ENCODE assay signal across 7 mouse cellular contexts in genomic region chr12:108792152-108792545, GRCm38 (mm10). TPM values are rescaled to one million over a fixed set of nuclear protein-coding genes. Genes with fewer than 3 reads are reported as not detected.
A peak's percentile ranks its signal among the peaks of the same experiment; 100 is the strongest.
DNase-seq lines count a peak whose midpoint lies in the region; ATAC-seq and TF ChIP-seq lines count a peak whose summit lies in the region.

No protein-coding gene starts in this region.

- no peaks in the 10 kb centered on the region for H3K9me3 ChIP-seq in intestine, embryonic 15.5 days
- H3K9me3 ChIP-seq in limb, embryonic 10.5 days (replicated peaks) = no peaks in the 10 kb centered on the region
- H3K9me3 ChIP-seq in midbrain, embryonic 12.5 days = no peaks in the 10 kb centered on the region

- TF ChIP-seq CTCF in cortical plate, adult 2 months (IDR thresholded peaks at IDR 0.05; ENCODE audit: extremely low read depth, insufficient read depth, low read length) = no peak
- no peak for TF ChIP-seq CTCF in small intestine, adult 2 months (IDR thresholded peaks at IDR 0.05; ENCODE audit: extremely low read depth, insufficient read length, insufficient replicate concordance, low read depth, low read length)

- H3K27me3 ChIP-seq in intestine, embryonic 15.5 days (replicated peaks) = no peaks in the 10 kb centered on the region
- H3K27me3 ChIP-seq in limb, embryonic 10.5 days (ENCODE audit: low read depth, poor library complexity, severe bottlenecking) = no peaks in the 10 kb centered on the region
- no peaks in the 10 kb centered on the region for H3K27me3 ChIP-seq in midbrain, embryonic 12.5 days
- no peaks in the 10 kb centered on the region for H3K27me3 ChIP-seq in small intestine, adult 2 months (ENCODE audit: control insufficient read depth, insufficient read depth, low read length)

- peak overlapping the region; percentile 100 for H3K4me3 ChIP-seq in cortical plate, adult 2 months (ENCODE audit: insufficient read depth, low read length)
- H3K4me3 ChIP-seq in intestine, embryonic 15.5 days (replicated peaks) = peak overlapping the region; percentile 88
- peak overlapping the region; percentile 92 for H3K4me3 ChIP-seq in limb, embryonic 10.5 days
- peak overlapping the region; percentile 100 for H3K4me3 ChIP-seq in midbrain, embryonic 12.5 days
- H3K4me3 ChIP-seq in small intestine, adult 2 months (ENCODE audit: low read depth, low read length) = peak overlapping the region; percentile 95

- peak; percentile 70 to 76 for DNase-seq in adrenal gland, adult 18-20 months (ENCODE audit: low spot score in 2 of 2)
- DNase-seq in gastrocnemius, postnatal 10 days = peak; percentile 86
- peak; percentile 84 for DNase-seq in limb, embryonic 10.5 days (ENCODE audit: low spot score)

- H3K4me1 ChIP-seq in cortical plate, adult 2 months (ENCODE audit: control insufficient read depth, insufficient read depth, low read length) = peaks cover 2% of the 10 kb centered on the region; the same call in 1 of the 2 replicates
- H3K4me1 ChIP-seq in intestine, embryonic 15.5 days (replicated peaks) = peaks cover 12% of the 10 kb centered on the region
- H3K4me1 ChIP-seq in limb, embryonic 10.5 days = peaks cover 18% of the 10 kb centered on the region
- peaks cover 30% of the 10 kb centered on the region for H3K4me1 ChIP-seq in midbrain, embryonic 12.5 days
- H3K4me1 ChIP-seq in small intestine, adult 2 months (ENCODE audit: control insufficient read depth, insufficient read depth, insufficient read length, low read length) = no peaks in the 10 kb centered on the region; the same call in 1 of the 2 replicates

- peak overlapping the region; percentile 53 for H3K4me2 ChIP-seq in intestine, embryonic 15.5 days (replicated peaks)
- H3K4me2 ChIP-seq in midbrain, embryonic 12.5 days (replicated peaks) = peak overlapping the region; percentile 61

- peak; percentile 52 for ATAC-seq in intestine, embryonic 15.5 days
- peak; percentile 21 for ATAC-seq in midbrain, embryonic 12.5 days (ENCODE audit: low FRiP score, low read depth)

- TF ChIP-seq POLR2A in cortical plate, adult 2 months (IDR thresholded peaks at IDR 0.05; ENCODE audit: extremely low read depth, insufficient read depth, low read length) = no peak
- TF ChIP-seq POLR2A in small intestine, adult 2 months (IDR thresholded peaks at IDR 0.05; ENCODE audit: low read depth, low read length) = peak; percentile 33; the same call in 1 of the 2 replicates

- H3K9ac ChIP-seq in intestine, embryonic 15.5 days = peak overlapping the region; percentile 81
- peak overlapping the region; percentile 68 for H3K9ac ChIP-seq in midbrain, embryonic 12.5 days (replicated peaks)

- peak overlapping the region; percentile 85 for H3K27ac ChIP-seq in cortical plate, adult 2 months (ENCODE audit: insufficient read depth, low read length)
- peak overlapping the region; percentile 100 for H3K27ac ChIP-seq in intestine, embryonic 15.5 days
- peak overlapping the region; percentile 97 for H3K27ac ChIP-seq in limb, embryonic 10.5 days
- H3K27ac ChIP-seq in midbrain, embryonic 12.5 days (replicated peaks) = peak overlapping the region; percentile 99
- peak overlapping the region; percentile 67 for H3K27ac ChIP-seq in small intestine, adult 2 months (ENCODE audit: insufficient read depth, low read depth, low read length)

- no peaks in the 10 kb centered on the region for H3K36me3 ChIP-seq in intestine, embryonic 15.5 days
- peaks cover 17% of the 10 kb centered on the region for H3K36me3 ChIP-seq in limb, embryonic 10.5 days
- no peaks in the 10 kb centered on the region for H3K36me3 ChIP-seq in midbrain, embryonic 12.5 days
- no peaks in the 10 kb centered on the region for H3K36me3 ChIP-seq in small intestine, adult 2 months (ENCODE audit: control insufficient read depth, insufficient read depth, low read length)

- under 1% methylated on average over 52 of the region's 52 CpGs for WGBS in intestine, embryonic 15.5 days
- under 1% methylated on average over 52 of the region's 52 CpGs for WGBS in limb, embryonic 10.5 days
- WGBS in midbrain, embryonic 12.5 days = under 1% methylated on average over 52 of the region's 52 CpGs
- WGBS in small intestine, adult 2 months = under 1% methylated on average over 52 of the region's 52 CpGs

RNA-seq across cellular contexts. Expression of gene Yy1, which starts 0.6 kb away (rescaled TPM):
- 10 to 100 TPM; 55.5 to 79.9 TPM for total RNA-seq in adrenal gland, adult 18-20 months (2021)
- 22.1 and 23.2 TPM in 2 replicates for polyA plus RNA-seq in cortical plate, adult 2 months (2012; rRNA removed)
- total RNA-seq in gastrocnemius, postnatal 10 days (2021) = 10 to 100 TPM; 25.0 to 35.5 TPM
- polyA plus RNA-seq in intestine, embryonic 15.5 days (2015; fragmentation: Nextera tagmentation; extraction: Ambion mirVana) = 15.3 and 15.7 TPM in 2 replicates
- polyA plus RNA-seq in limb, embryonic 10.5 days (2016; fragmentation: Nextera tagmentation; extraction: Ambion mirVana) = 16.9 and 19.0 TPM in 2 replicates
- 18.9 and 19.5 TPM in 2 replicates for polyA plus RNA-seq in midbrain, embryonic 12.5 days (2016; fragmentation: Nextera tagmentation; extraction: Ambion mirVana)
- polyA plus RNA-seq in small intestine, adult 2 months (2012; rRNA removed) = 10.5 and 22.4 TPM in 2 replicates

RNA-seq across cellular contexts. Expression of gene Slc25a29, which starts 43.5 kb away (rescaled TPM):
- 10 to 100 TPM; 17.5 to 30.1 TPM for total RNA-seq in adrenal gland, adult 18-20 months (2021)
- polyA plus RNA-seq in cortical plate, adult 2 months (2012; rRNA removed) = 17.4 and 18.0 TPM in 2 replicates
- 1 to 10 TPM; 4.6 to 4.7 TPM for total RNA-seq in gastrocnemius, postnatal 10 days (2021)
- polyA plus RNA-seq in intestine, embryonic 15.5 days (2015; fragmentation: Nextera tagmentation; extraction: Ambion mirVana) = 5.5 and 6.3 TPM in 2 replicates
- polyA plus RNA-seq in limb, embryonic 10.5 days (2016; fragmentation: Nextera tagmentation; extraction: Ambion mirVana) = 12.8 and 13.8 TPM in 2 replicates
- 12.5 and 13.6 TPM in 2 replicates for polyA plus RNA-seq in midbrain, embryonic 12.5 days (2016; fragmentation: Nextera tagmentation; extraction: Ambion mirVana)
- polyA plus RNA-seq in small intestine, adult 2 months (2012; rRNA removed) = 4.0 and 4.9 TPM in 2 replicates

RNA-seq across cellular contexts. Expression of gene Slc25a47, which starts 43.7 kb away (rescaled TPM):
- 10 to 100 TPM; 12.6 to 14.6 TPM for total RNA-seq in adrenal gland, adult 18-20 months (2021)
- polyA plus RNA-seq in cortical plate, adult 2 months (2012; rRNA removed) = 8.5 and 9.2 TPM in 2 replicates
- 1 to 10 TPM; 5.2 to 9.1 TPM for total RNA-seq in gastrocnemius, postnatal 10 days (2021)
- 7.3 and 10.1 TPM in 2 replicates for polyA plus RNA-seq in intestine, embryonic 15.5 days (2015; fragmentation: Nextera tagmentation; extraction: Ambion mirVana)
- 13.1 and 15.6 TPM in 2 replicates for polyA plus RNA-seq in limb, embryonic 10.5 days (2016; fragmentation: Nextera tagmentation; extraction: Ambion mirVana)
- 10.3 and 13.8 TPM in 2 replicates for polyA plus RNA-seq in midbrain, embryonic 12.5 days (2016; fragmentation: Nextera tagmentation; extraction: Ambion mirVana)
- 6.4 and 7.9 TPM in 2 replicates for polyA plus RNA-seq in small intestine, adult 2 months (2012; rRNA removed)

Comparison
In these comparisons a context has a peak if more than half of its experiments do, and no peak if none do; other contexts are left out.
1. Peak in every context shown above with its lines: DNase-seq, ATAC-seq, H3K4me3 ChIP-seq and H3K27ac ChIP-seq.